Mouse (Mus musculus) neural tube, postnatal 0 days (tissue): ENCODE results near the gene Ptafr. TPM values are rescaled to one million over a fixed set of nuclear protein-coding genes. Genes with fewer than 3 reads are reported as not detected.

Experiments
- polyA plus RNA-seq: library from polyadenylated mRNA; unstranded; fragments of >200 nt; fragmentation: Nextera tagmentation; extraction: Ambion mirVana; gene quantifications from 2 replicates; pipeline ENCODE4 v1.2.1, GENCODE M21; 2015

Gene Ptafr
- polyA plus RNA-seq = 0.74 and 1.0 TPM in 2 replicates

GRCm38 (mm10) chr4:132563965-132564364, at the start of gene Ptafr:
Gene Ptafr (plus strand): TSS chr4:132564067.

GRCm38 (mm10) chr4:132532981-132533916, 30.6 kb upstream of the Ptafr start, which contains the start of gene Atpif1:
Gene Atpif1 (minus strand): TSS chr4:132533659.

GRCm38 (mm10) chr4:132535406-132536121, 28.3 kb upstream of the Ptafr start, which contains the start of gene Dnajc8:
Gene Dnajc8 (plus strand): TSS chr4:132535550.

Other genes starting within 250 kb of the Ptafr start
- gene Trnau1ap, start 234.5 kb upstream of the Ptafr start, polyA plus RNA-seq = 66.7 and 68.6 TPM in 2 replicates
- gene Rcc1, start 210.5 kb upstream of the Ptafr start, polyA plus RNA-seq = 17.7 and 18.7 TPM in 2 replicates
- 4.2 and 5.4 TPM in 2 replicates for gene Phactr4, start 141.6 kb upstream of the Ptafr start, polyA plus RNA-seq
- gene Med18, start 100.1 kb upstream of the Ptafr start, polyA plus RNA-seq = 11.6 and 13.3 TPM in 2 replicates
- gene Sesn2, start 53.6 kb upstream of the Ptafr start, polyA plus RNA-seq = 20.9 and 21.0 TPM in 2 replicates
- gene Atpif1, start 30.4 kb upstream of the Ptafr start, polyA plus RNA-seq = 1,673 and 1,697 TPM in 2 replicates
- gene Dnajc8, start 28.5 kb upstream of the Ptafr start, polyA plus RNA-seq = 134 and 151 TPM in 2 replicates
- gene Eya3, start 74.9 kb downstream of the Ptafr start, polyA plus RNA-seq = 6.5 and 6.9 TPM in 2 replicates
- 6.4 and 8.7 TPM in 2 replicates for gene Xkr8, start 168.5 kb downstream of the Ptafr start, polyA plus RNA-seq
- 1.5 TPM in 2 replicates for gene Smpdl3b, start 193.2 kb downstream of the Ptafr start, polyA plus RNA-seq
- 30.8 and 33.0 TPM in 2 replicates for gene Rpa2, start 204.3 kb downstream of the Ptafr start, polyA plus RNA-seq
- 0.59 and 0.64 TPM in 2 replicates for gene Themis2, start 232.3 kb downstream of the Ptafr start, polyA plus RNA-seq